Mouse (Mus musculus): ENCODE results near the gene Rabl2. TPM values are rescaled to one million over a fixed set of nuclear protein-coding genes. Genes with fewer than 3 reads are reported as not detected.

Rabl2 gene
- polyA plus RNA-seq, 1 experiment = 83.4 TPM

DNA sequence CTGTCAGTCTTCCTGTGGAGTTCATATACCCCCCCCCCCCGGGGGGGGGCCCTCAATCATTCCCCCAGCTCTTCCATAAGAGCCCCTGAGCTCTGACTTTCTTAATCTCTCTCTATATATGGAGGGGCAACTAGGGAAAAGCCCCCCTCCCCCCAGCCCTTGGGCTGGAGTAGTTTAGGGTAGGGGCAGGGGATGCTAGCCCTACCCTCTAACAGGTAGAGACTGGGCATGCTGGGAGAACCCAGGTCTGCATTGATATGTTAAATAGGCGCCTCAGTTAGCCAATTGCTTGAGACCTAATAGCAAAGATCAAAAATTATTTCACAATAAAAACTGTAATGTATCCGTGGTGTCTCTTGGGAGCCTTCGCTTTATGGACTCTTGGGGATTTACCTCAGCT lies 825 bp upstream of the Rabl2 start:
- DNase-seq = no peak
- no peak overlapping the region for H3K27ac ChIP-seq (ENCODE audit: insufficient read depth, low read length)
- H3K27me3 ChIP-seq (ENCODE audit: control insufficient read depth, insufficient read depth, low read length) = no peaks in the 10 kb centered on the region
- TF ChIP-seq CTCF (IDR thresholded peaks at IDR 0.05; ENCODE audit: borderline replicate concordance, insufficient read depth, low read depth, low read length) (no peak), POLR2A (IDR thresholded peaks at IDR 0.05; ENCODE audit: borderline replicate concordance, insufficient read depth, low read length) (no peak)
- no peaks in the 10 kb centered on the region; the same call in 1 of the 2 replicates for H3K4me1 ChIP-seq (ENCODE audit: control insufficient read depth, insufficient read depth, low read length)
- 50% methylated on average over 4 of the region's 4 CpGs for WGBS
- H3K4me3 ChIP-seq (replicated peaks; ENCODE audit: insufficient read depth, low read depth, low read length) = no peak overlapping the region

DNA sequence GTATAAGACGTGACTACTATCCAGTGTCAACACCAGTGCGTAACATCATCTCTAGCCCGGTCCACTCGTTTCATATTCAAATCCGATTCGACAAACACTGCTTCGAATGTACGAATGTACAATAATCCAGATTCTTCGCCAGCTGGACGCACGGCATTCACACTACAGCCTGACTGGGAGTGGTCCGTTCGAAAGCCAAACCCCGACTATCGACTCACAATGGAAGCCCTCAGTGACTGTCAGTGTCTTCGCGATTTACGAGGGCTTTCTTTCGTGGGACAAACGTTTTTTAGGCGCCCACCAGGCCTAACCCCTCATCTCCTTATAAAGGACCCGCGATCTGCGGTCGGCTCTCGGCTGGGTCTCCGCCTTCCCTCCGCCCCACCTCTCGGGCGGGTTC lies 406 bp downstream of the Rabl2 start:
- Histone ChIP-seq H3K27me3 (ENCODE audit: control insufficient read depth, insufficient read depth, low read length) (no peaks in the 10 kb centered on the region), H3K4me1 (ENCODE audit: control insufficient read depth, insufficient read depth, low read length) (no peaks in the 10 kb centered on the region; the same call in 1 of the 2 replicates), H3K4me3 (replicated peaks; ENCODE audit: insufficient read depth, low read depth, low read length) (peak overlapping the region; percentile 96), H3K27ac (ENCODE audit: insufficient read depth, low read length) (no peak overlapping the region)
- DNase-seq = no peak
- WGBS = 1% methylated on average over 30 of the region's 30 CpGs
- TF ChIP-seq POLR2A (IDR thresholded peaks at IDR 0.05; ENCODE audit: borderline replicate concordance, insufficient read depth, low read length) = no peak
- TF ChIP-seq CTCF (IDR thresholded peaks at IDR 0.05; ENCODE audit: borderline replicate concordance, insufficient read depth, low read depth, low read length) = no peak

- WGBS = 66% methylated on average over 5 of the region's 5 CpGs
- no peak overlapping the region for H3K4me3 ChIP-seq (replicated peaks; ENCODE audit: insufficient read depth, low read depth, low read length)
- no peaks in the 10 kb centered on the region for H3K27me3 ChIP-seq (ENCODE audit: control insufficient read depth, insufficient read depth, low read length)
- no peak for TF ChIP-seq CTCF (IDR thresholded peaks at IDR 0.05; ENCODE audit: borderline replicate concordance, insufficient read depth, low read depth, low read length)
- no peak for TF ChIP-seq POLR2A (IDR thresholded peaks at IDR 0.05; ENCODE audit: borderline replicate concordance, insufficient read depth, low read length)
- no peak for DNase-seq
- no peaks in the 10 kb centered on the region; the same call in 1 of the 2 replicates for H3K4me1 ChIP-seq (ENCODE audit: control insufficient read depth, insufficient read depth, low read length)
- H3K27ac ChIP-seq (ENCODE audit: insufficient read depth, low read length) = no peak overlapping the region
Observed at GRCm38 (mm10) chr15:89589146-89589545, 2.6 kb downstream of the Rabl2 start.

- no peaks in the 10 kb centered on the region for H3K27me3 ChIP-seq (ENCODE audit: control insufficient read depth, insufficient read depth, low read length)
- no peak overlapping the region for H3K27ac ChIP-seq (ENCODE audit: insufficient read depth, low read length)
- no peak for DNase-seq
- TF ChIP-seq CTCF (IDR thresholded peaks at IDR 0.05; ENCODE audit: borderline replicate concordance, insufficient read depth, low read depth, low read length) (no peak), POLR2A (IDR thresholded peaks at IDR 0.05; ENCODE audit: borderline replicate concordance, insufficient read depth, low read length) (no peak)
- H3K4me1 ChIP-seq (ENCODE audit: control insufficient read depth, insufficient read depth, low read length) = no peaks in the 10 kb centered on the region
- 93% methylated on average over 11 of the region's 11 CpGs for WGBS
- H3K4me3 ChIP-seq (replicated peaks; ENCODE audit: insufficient read depth, low read depth, low read length) = no peak overlapping the region
Observed at GRCm38 (mm10) chr15:89585631-89586030, 6.1 kb downstream of the Rabl2 start.

DNA sequence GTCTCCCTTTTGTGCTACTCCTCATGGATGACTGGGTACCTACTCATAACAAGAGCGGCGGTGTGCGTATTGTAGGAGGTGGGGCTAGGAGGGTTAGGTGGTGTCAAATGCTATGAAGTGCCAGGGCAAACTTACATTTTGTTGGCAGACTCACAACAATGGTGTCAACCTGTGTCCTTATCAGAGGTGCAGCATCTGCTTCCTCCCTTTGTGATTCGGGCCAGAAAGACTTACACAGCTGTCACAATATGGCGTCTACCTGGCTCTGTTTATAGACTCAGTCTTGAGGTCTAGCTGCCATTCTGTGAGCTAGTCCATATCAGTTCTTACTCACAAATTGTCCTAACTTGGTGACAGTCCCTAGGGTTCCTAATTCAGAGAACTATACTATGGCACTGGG lies 6.6 kb downstream of the Rabl2 start:
- no peak for DNase-seq
- no peaks in the 10 kb centered on the region for H3K27me3 ChIP-seq (ENCODE audit: control insufficient read depth, insufficient read depth, low read length)
- H3K4me1 ChIP-seq (ENCODE audit: control insufficient read depth, insufficient read depth, low read length) = no peaks in the 10 kb centered on the region
- H3K4me3 ChIP-seq (replicated peaks; ENCODE audit: insufficient read depth, low read depth, low read length) = no peak overlapping the region
- no peak overlapping the region for H3K27ac ChIP-seq (ENCODE audit: insufficient read depth, low read length)
- WGBS = 80% methylated on average over 5 of the region's 5 CpGs
- TF ChIP-seq CTCF (IDR thresholded peaks at IDR 0.05; ENCODE audit: borderline replicate concordance, insufficient read depth, low read depth, low read length) (no peak), POLR2A (IDR thresholded peaks at IDR 0.05; ENCODE audit: borderline replicate concordance, insufficient read depth, low read length) (no peak)

DNA sequence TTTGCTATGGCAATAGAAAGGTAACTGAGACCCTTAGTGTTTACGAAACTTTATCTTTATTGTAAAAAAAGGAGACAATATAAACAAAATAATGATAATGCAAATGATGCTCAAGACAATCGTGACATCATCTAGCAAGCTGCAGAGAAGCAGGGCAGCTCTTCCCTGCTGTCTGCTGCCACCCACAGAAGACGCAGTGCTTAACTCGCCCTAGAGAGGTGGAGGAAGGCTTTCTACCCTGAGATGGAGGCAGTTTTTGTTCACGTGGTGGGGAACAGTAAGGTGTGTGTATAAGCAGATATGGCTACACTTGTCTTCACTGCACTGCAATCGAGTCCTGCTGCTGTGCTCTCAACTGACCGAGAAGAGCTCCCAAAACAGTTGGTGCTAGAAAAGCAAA lies 9.2 kb downstream of the Rabl2 start:
- Histone ChIP-seq H3K4me1 (ENCODE audit: control insufficient read depth, insufficient read depth, low read length) (no peaks in the 10 kb centered on the region), H3K27ac (ENCODE audit: insufficient read depth, low read length) (no peak overlapping the region), H3K27me3 (ENCODE audit: control insufficient read depth, insufficient read depth, low read length) (no peaks in the 10 kb centered on the region), H3K4me3 (replicated peaks; ENCODE audit: insufficient read depth, low read depth, low read length) (no peak overlapping the region)
- no peak for DNase-seq
- no peak for TF ChIP-seq CTCF (IDR thresholded peaks at IDR 0.05; ENCODE audit: borderline replicate concordance, insufficient read depth, low read depth, low read length)
- TF ChIP-seq POLR2A (IDR thresholded peaks at IDR 0.05; ENCODE audit: borderline replicate concordance, insufficient read depth, low read length) = no peak
- 87% methylated on average over 7 of the region's 7 CpGs for WGBS

GRCm38 (mm10) chr15:89572147-89572546 lies 19.6 kb downstream of the Rabl2 start:
- Histone ChIP-seq H3K27ac (ENCODE audit: insufficient read depth, low read length) (no peak overlapping the region), H3K4me1 (ENCODE audit: control insufficient read depth, insufficient read depth, low read length) (0 out of 2 replicates have a peak, but pooled peaks cover 3% of the 10 kb centered on the region), H3K4me3 (replicated peaks; ENCODE audit: insufficient read depth, low read depth, low read length) (no peak overlapping the region), H3K27me3 (ENCODE audit: control insufficient read depth, insufficient read depth, low read length) (no peaks in the 10 kb centered on the region)
- DNase-seq = no peak
- 76% methylated on average over 8 of the region's 8 CpGs for WGBS
- no peak for TF ChIP-seq CTCF (IDR thresholded peaks at IDR 0.05; ENCODE audit: borderline replicate concordance, insufficient read depth, low read depth, low read length)
- no peak for TF ChIP-seq POLR2A (IDR thresholded peaks at IDR 0.05; ENCODE audit: borderline replicate concordance, insufficient read depth, low read length)

GRCm38 (mm10) chr15:89568114-89568513 lies 23.6 kb downstream of the Rabl2 start, which contains the start of gene Acr:
Gene Acr, plus strand, starts transcription at chr15:89568326.
- H3K27ac ChIP-seq (ENCODE audit: insufficient read depth, low read length) = no peak within 1 kb of the TSS
- TF ChIP-seq CTCF (IDR thresholded peaks at IDR 0.05; ENCODE audit: borderline replicate concordance, insufficient read depth, low read depth, low read length) (no peak), POLR2A (IDR thresholded peaks at IDR 0.05; ENCODE audit: borderline replicate concordance, insufficient read depth, low read length) (no peak)
- 52% methylated on average over 6 of the region's 6 CpGs for WGBS
- no peak within 1 kb of the TSS for H3K4me3 ChIP-seq (replicated peaks; ENCODE audit: insufficient read depth, low read depth, low read length)
- H3K27me3 ChIP-seq (ENCODE audit: control insufficient read depth, insufficient read depth, low read length) = no peaks in the 10 kb centered on the region
- DNase-seq = no peak
- H3K4me1 ChIP-seq (ENCODE audit: control insufficient read depth, insufficient read depth, low read length) = 0 out of 2 replicates have a peak, but pooled peaks cover 3% of the 10 kb centered on the region

Data from cerebellum, adult 2 months (tissue).